Mouse (Mus musculus): ENCODE data around the gene Hoxa1. TPM values are rescaled to one million over a fixed set of nuclear protein-coding genes. Genes with fewer than 3 reads are reported as not detected.

Gene Hoxa1
- polyA plus RNA-seq, 1 experiment from 2014 or later, result 4.1 TPM

DNA sequence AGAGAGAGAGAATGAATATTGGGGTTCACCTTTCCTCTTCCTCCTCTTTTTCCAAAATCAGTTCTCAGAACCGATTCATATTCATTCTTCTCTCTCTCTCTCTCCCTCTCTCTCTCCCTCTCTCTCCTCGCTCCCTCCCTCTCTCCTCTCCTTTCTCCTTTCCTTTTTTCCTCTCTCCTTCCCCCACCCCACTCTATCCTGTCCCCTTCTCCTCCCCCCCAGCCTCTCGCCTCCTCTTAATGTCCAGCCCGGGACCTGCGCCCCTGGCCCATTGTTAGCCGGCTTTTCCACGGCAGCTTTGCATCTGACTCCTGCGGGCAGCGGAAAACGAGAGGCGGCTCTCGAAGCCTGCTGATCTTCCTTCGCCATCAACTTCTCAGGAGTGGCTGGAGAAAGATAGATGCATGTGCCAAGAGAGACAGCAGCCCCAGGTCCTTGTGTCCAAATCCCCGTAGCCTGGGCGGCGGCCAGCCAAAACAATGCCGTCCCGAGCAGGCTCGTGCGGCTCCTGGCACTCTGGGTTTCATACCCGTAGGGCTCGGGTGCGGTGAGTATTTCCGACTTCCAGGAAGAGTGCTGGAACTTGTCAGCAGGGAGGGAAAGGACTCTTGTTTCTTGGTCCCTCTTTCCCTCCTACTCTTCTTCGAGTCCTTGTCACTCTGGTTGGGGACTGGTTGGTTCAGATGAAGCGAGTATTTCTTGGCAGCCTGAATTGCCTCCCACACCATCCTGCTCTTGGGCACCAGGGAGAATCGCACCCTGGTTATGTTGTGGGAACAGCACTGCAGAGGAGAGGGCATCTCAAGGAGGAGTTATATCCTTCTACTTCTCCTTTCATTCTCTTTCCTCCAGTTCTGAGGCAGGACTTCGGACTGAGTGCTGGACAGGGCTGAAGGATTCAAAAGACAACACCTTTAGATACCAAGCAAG is 7.6 kb upstream of the Hoxa1 start:
- Histone ChIP-seq H3K9me3 (no peaks in the 10 kb centered on the region), H3K36me3 (no peaks in the 10 kb centered on the region), H3K4me3 (peak overlapping the region; percentile 58), H3K27me3 (ENCODE audit: insufficient read depth, poor library complexity, severe bottlenecking) (peaks cover 96% of the 10 kb centered on the region), H3K27ac (peak overlapping the region; percentile 88), H3K4me1 (peaks cover 33% of the 10 kb centered on the region)
- peak; percentile 75 for DNase-seq (ENCODE audit: low spot score)
- under 1% methylated on average over 28 of the region's 28 CpGs for WGBS

- DNase-seq (ENCODE audit: low spot score), result peak; percentile 72
- peak within 1 kb of the TSS; percentile 58 for H3K4me3 ChIP-seq
- no peaks in the 10 kb centered on the region for H3K36me3 ChIP-seq
- no peaks in the 10 kb centered on the region for H3K9me3 ChIP-seq
- peaks cover 96% of the 10 kb centered on the region for H3K27me3 ChIP-seq (ENCODE audit: insufficient read depth, poor library complexity, severe bottlenecking)
- peaks cover 33% of the 10 kb centered on the region for H3K4me1 ChIP-seq
- WGBS, result under 1% methylated on average over 25 of the region's 25 CpGs
- peak within 1 kb of the TSS; percentile 88 for H3K27ac ChIP-seq
Observed at GRCm38 (mm10) chr6:52164626-52165440, 6.7 kb upstream of the Hoxa1 start, which contains the start of gene Hoxa2. Hoxa2 (minus strand) TSS chr6:52164831.

- peaks cover 97% of the 10 kb centered on the region for H3K27me3 ChIP-seq (ENCODE audit: insufficient read depth, poor library complexity, severe bottlenecking)
- peak overlapping the region; percentile 88 for H3K27ac ChIP-seq
- no peaks in the 10 kb centered on the region for H3K36me3 ChIP-seq
- H3K4me1 ChIP-seq, result peaks cover 36% of the 10 kb centered on the region
- no peaks in the 10 kb centered on the region for H3K9me3 ChIP-seq
- H3K4me3 ChIP-seq, result peak overlapping the region; percentile 58
- DNase-seq (ENCODE audit: low spot score), result peak; percentile 78
- under 1% methylated on average over 39 of the region's 39 CpGs for WGBS
Observed at GRCm38 (mm10) chr6:52164051-52164625, 6.0 kb upstream of the Hoxa1 start.

DNA sequence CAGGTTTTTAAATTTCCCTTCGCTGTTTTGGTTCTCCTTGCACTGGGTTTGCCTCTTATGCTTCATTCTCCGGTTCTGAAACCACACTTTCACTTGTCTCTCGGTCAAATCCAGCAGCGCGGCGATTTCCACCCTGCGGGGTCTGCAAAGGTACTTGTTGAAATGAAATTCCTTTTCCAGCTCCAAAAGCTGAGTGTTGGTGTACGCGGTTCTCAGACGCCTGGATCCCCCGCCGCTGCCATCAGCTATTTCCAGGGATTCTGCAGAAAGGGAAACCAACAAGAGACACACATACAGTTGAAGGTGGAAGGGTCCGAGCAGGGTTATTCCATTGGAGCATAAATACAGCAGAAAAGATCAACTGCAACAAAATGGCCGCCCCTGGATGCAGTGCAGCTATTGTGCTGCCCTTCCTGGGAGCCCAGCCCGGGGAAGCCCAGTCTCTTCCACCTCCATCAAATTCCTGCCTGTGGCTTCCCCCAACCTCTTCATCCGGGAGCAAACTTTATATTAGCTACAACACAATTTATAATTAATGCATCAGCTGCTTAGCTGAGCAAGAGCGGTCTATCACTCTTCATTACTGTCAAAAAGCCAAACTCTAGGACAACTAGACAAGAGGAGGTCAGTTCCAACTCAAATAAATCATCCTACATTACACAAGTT is 5.4 kb upstream of the Hoxa1 start:
- Histone ChIP-seq H3K27ac (peak overlapping the region; percentile 88), H3K27me3 (ENCODE audit: insufficient read depth, poor library complexity, severe bottlenecking) (peaks cover 97% of the 10 kb centered on the region), H3K4me3 (peak overlapping the region; percentile 58), H3K9me3 (no peaks in the 10 kb centered on the region), H3K36me3 (no peaks in the 10 kb centered on the region), H3K4me1 (peaks cover 39% of the 10 kb centered on the region)
- WGBS, result 6% methylated on average over 17 of the region's 17 CpGs
- DNase-seq (ENCODE audit: low spot score), result no peak

DNA sequence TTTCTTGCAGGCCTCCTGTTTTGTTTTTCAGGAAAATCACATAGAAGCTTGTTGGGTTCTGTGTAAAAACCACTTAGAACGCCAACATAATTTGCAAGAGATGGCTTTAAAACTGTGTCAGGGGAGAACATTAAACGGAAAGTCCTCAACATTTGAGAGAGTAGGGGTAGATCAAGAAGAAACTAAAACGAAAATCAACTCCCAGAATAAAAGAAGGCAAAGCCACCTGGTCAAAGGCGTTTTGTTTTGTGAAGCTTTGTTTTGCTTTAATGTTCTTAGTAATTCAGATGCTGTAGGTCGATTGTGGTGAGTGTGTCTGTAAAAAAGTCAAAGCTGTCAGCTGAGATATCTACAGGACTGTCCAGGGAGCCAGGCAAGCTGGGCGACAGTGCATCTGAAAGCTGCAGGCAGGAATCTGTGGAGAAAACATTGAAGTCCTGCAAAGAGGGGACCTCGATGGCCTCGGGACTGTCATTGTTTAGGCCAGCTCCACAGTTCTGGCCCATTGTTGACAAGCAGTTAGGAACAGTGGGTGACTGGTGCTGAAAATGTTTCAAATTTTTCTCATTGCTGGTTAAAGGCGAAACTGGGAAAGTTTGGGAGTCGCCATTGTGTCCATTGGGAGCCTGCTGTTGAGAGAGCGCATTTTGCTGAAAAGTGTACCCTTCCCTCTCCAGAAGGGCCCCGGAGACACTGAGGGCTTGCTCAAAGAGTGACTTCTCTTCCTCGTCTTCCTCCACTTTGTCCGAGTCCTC is 4.7 kb upstream of the Hoxa1 start:
- Histone ChIP-seq H3K4me1 (peaks cover 45% of the 10 kb centered on the region), H3K4me3 (peak overlapping the region; percentile 58), H3K27me3 (ENCODE audit: insufficient read depth, poor library complexity, severe bottlenecking) (peaks cover 97% of the 10 kb centered on the region), H3K9me3 (no peaks in the 10 kb centered on the region), H3K36me3 (no peaks in the 10 kb centered on the region), H3K27ac (peak overlapping the region; percentile 88)
- DNase-seq (ENCODE audit: low spot score), result no peak
- 12% methylated on average over 14 of the region's 14 CpGs for WGBS

DNA sequence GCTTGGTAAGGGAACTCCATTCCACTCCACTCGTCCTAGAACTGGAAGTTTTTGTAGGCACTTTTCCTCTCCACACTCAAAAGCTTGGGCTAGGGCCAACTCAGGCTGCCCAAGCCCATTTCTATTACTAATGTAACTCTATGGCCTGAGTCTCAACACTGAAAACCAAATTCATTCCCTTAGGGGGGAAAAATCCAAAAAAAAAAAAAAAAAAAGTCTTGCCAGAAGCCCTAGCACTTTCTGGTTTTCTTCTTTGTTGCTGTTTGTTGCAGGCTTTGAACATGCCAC is 3.9 kb upstream of the Hoxa1 start:
- peaks cover 51% of the 10 kb centered on the region for H3K4me1 ChIP-seq
- DNase-seq (ENCODE audit: low spot score), result no peak
- no peaks in the 10 kb centered on the region for H3K36me3 ChIP-seq
- no peaks in the 10 kb centered on the region for H3K9me3 ChIP-seq
- 0 out of 2 replicates have a peak overlapping the region, but pooled peaks have one; percentile 58 for H3K4me3 ChIP-seq
- H3K27me3 ChIP-seq (ENCODE audit: insufficient read depth, poor library complexity, severe bottlenecking), result peaks cover 97% of the 10 kb centered on the region
- WGBS, result 24% methylated on average over 1 of the region's 1 CpGs
- no peak overlapping the region for H3K27ac ChIP-seq

- H3K9me3 ChIP-seq, result no peaks in the 10 kb centered on the region
- peaks cover 97% of the 10 kb centered on the region for H3K27me3 ChIP-seq (ENCODE audit: insufficient read depth, poor library complexity, severe bottlenecking)
- H3K4me1 ChIP-seq, result peaks cover 56% of the 10 kb centered on the region
- H3K27ac ChIP-seq, result peak overlapping the region; percentile 89; the same call in 1 of the 2 replicates
- peak overlapping the region; percentile 89 for H3K4me3 ChIP-seq
- H3K36me3 ChIP-seq, result no peaks in the 10 kb centered on the region
- 15% methylated on average over 8 of the region's 8 CpGs for WGBS
- peak; percentile 45 for DNase-seq (ENCODE audit: low spot score)
Observed at GRCm38 (mm10) chr6:52161336-52162092, 3.4 kb upstream of the Hoxa1 start.

DNA sequence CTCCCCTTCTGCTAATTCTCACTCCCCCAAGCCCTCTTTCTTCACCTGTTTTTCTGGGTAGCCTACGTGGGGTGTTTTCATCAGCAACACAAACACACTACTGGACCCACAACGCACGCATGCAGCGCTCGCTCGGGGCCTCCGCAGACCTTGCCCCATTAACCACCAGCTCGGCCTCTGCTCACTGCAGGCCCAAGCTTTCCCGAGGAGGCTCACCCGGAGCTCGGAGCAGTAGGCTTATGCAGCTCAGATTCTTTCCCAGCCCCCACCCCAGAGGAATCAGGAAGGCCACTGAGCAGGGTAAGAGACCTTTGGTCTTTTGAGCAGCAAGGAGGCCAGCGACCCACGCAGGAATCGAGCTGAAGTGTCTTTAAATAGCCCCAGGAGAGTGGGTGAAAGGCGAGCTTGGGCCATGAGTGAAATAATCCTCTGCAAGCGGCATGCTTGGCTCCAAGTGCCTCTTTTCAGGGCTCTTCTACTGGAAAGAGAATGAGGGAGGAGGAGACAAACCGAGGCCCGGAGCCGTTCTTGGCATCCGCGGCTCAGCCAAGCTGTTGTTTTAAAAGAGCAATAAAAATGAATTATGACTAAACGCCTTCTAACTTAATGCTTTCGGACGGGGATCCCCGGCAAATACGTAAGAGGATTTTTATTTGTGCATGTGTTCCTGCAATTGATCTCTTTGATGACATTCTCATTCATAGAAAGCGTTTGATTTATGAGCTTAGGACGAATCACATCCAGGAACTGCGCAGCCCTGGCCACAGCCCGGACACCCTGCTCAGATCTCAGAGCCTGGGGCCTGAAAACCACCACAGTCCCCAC is 2.6 kb upstream of the Hoxa1 start:
- DNase-seq (ENCODE audit: low spot score), result peak; percentile 80
- WGBS, result 4% methylated on average over 30 of the region's 30 CpGs
- peak overlapping the region; percentile 89 for H3K27ac ChIP-seq
- peaks cover 97% of the 10 kb centered on the region for H3K27me3 ChIP-seq (ENCODE audit: insufficient read depth, poor library complexity, severe bottlenecking)
- H3K9me3 ChIP-seq, result no peaks in the 10 kb centered on the region
- H3K4me3 ChIP-seq, result peak overlapping the region; percentile 89
- peaks cover 55% of the 10 kb centered on the region for H3K4me1 ChIP-seq
- no peaks in the 10 kb centered on the region for H3K36me3 ChIP-seq

GRCm38 (mm10) chr6:52159979-52160378 is 1.9 kb upstream of the Hoxa1 start:
- Histone ChIP-seq H3K9me3 (no peaks in the 10 kb centered on the region), H3K4me1 (peaks cover 52% of the 10 kb centered on the region), H3K27ac (peak overlapping the region; percentile 89), H3K4me3 (peak overlapping the region; percentile 89), H3K27me3 (ENCODE audit: insufficient read depth, poor library complexity, severe bottlenecking) (peaks cover 97% of the 10 kb centered on the region), H3K36me3 (no peaks in the 10 kb centered on the region)
- WGBS, result 7% methylated on average over 9 of the region's 9 CpGs
- DNase-seq (ENCODE audit: low spot score), result peak; percentile 71

DNA sequence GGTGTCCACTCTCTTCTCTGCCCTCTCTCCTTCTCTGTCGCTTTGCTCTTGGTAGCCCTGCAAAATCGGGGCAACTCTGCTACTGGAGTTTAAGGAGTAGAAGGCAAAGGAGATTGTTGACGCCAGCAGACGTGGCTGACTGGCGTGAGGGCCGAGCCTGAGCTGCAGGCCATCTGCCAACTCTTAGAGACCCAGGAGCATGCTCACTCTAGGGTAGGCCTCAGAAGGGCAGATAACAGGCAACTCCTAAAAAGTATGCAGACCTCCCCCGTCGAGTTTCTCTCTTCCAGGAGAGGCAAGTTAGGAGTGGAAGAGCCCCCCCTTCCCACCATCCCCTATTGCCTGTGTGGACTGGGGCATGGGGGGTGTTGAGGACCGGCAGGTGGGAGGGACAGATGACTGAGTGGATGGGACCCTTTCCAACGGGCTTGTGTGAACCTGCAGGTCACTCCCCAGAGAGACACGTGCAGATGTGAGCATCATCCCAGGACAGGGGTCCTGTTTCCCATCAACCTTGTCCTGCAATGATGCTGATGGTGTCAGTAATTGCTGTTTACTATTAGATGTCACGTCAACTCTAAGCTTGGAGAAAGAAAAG is 1.1 kb upstream of the Hoxa1 start:
- 4% methylated on average over 12 of the region's 12 CpGs for WGBS
- Histone ChIP-seq H3K4me1 (peaks cover 50% of the 10 kb centered on the region), H3K9me3 (no peaks in the 10 kb centered on the region), H3K4me3 (peak overlapping the region; percentile 89), H3K36me3 (no peaks in the 10 kb centered on the region), H3K27ac (peak overlapping the region; percentile 89), H3K27me3 (ENCODE audit: insufficient read depth, poor library complexity, severe bottlenecking) (peaks cover 98% of the 10 kb centered on the region)
- peak; percentile 78 for DNase-seq (ENCODE audit: low spot score)

Data from heart, embryonic 10.5 days (tissue).